ENCODE assay signal across 8 mouse cellular contexts in genomic region chr3:126598329-126598676, GRCm38 (mm10). TPM values are rescaled to one million over a fixed set of nuclear protein-coding genes. Genes with fewer than 3 reads are reported as not detected.
A peak's percentile ranks its signal among the peaks of the same experiment; 100 is the strongest.
DNase-seq lines count a peak whose midpoint lies in the region; ATAC-seq and TF ChIP-seq lines count a peak whose summit lies in the region.

No protein-coding gene starts in this region.

- H3K36me3 ChIP-seq in lung, postnatal 0 days (ENCODE audit: insufficient read depth, low read length), result no peaks in the 10 kb centered on the region; the same call in 1 of the 2 replicates
- H3K36me3 ChIP-seq in embryonic facial prominence, embryonic 13.5 days, result peaks cover 3% of the 10 kb centered on the region; the same call in 1 of the 2 replicates
- no peaks in the 10 kb centered on the region for H3K36me3 ChIP-seq in intestine, embryonic 16.5 days (ENCODE audit: control insufficient read depth, insufficient read depth, low read length)
- no peaks in the 10 kb centered on the region for H3K36me3 ChIP-seq in neural tube, embryonic 15.5 days

- H3K9ac ChIP-seq in lung, postnatal 0 days (replicated peaks; ENCODE audit: low read depth), result peak overlapping the region; percentile 78
- H3K9ac ChIP-seq in embryonic facial prominence, embryonic 13.5 days, result peak overlapping the region; percentile 89
- peak overlapping the region; percentile 92 for H3K9ac ChIP-seq in intestine, embryonic 16.5 days (ENCODE audit: low read depth, low read length)
- H3K9ac ChIP-seq in neural tube, embryonic 15.5 days (replicated peaks), result peak overlapping the region; percentile 81

- no peak overlapping the region for H3K27ac ChIP-seq in lung, postnatal 0 days (ENCODE audit: low read length)
- no peak overlapping the region for H3K27ac ChIP-seq in embryonic facial prominence, embryonic 13.5 days
- H3K27ac ChIP-seq in intestine, embryonic 16.5 days (ENCODE audit: low read length), result 0 out of 2 replicates have a peak overlapping the region, but pooled peaks have one; percentile 100
- peak overlapping the region; percentile 99 for H3K27ac ChIP-seq in neural tube, embryonic 15.5 days (replicated peaks)

- DNase-seq in lung, postnatal 0 days (ENCODE audit: low spot score), result peak; percentile 12
- no peak for DNase-seq in lung, postnatal 4 days
- no peak for DNase-seq in cerebellum, adult 11 months
- DNase-seq in layer of hippocampus, postnatal 14 days (ENCODE audit: low spot score in 2 of 2), result no peak
- no peak for DNase-seq in adrenal gland, postnatal 4 days (ENCODE audit: low spot score in 2 of 2)

- TF ChIP-seq EP300 in lung, postnatal 0 days (IDR thresholded peaks at IDR 0.05), result no peak

- H3K4me2 ChIP-seq in lung, postnatal 0 days (replicated peaks; ENCODE audit: low read depth, low read length), result peak overlapping the region; percentile 91
- H3K4me2 ChIP-seq in embryonic facial prominence, embryonic 13.5 days, result peak overlapping the region; percentile 89
- peak overlapping the region; percentile 86 for H3K4me2 ChIP-seq in intestine, embryonic 16.5 days (ENCODE audit: low read depth, low read length)
- H3K4me2 ChIP-seq in neural tube, embryonic 15.5 days, result peak overlapping the region; percentile 85

- TF ChIP-seq CTCF in lung, postnatal 0 days (IDR thresholded peaks at IDR 0.05), result no peak

- no peaks in the 10 kb centered on the region; the same call in 1 of the 2 replicates for H3K4me1 ChIP-seq in lung, postnatal 0 days (ENCODE audit: insufficient read depth, low read depth, low read length)
- peaks cover 2% of the 10 kb centered on the region; the same call in 1 of the 2 replicates for H3K4me1 ChIP-seq in embryonic facial prominence, embryonic 13.5 days
- H3K4me1 ChIP-seq in intestine, embryonic 16.5 days (ENCODE audit: control insufficient read depth, insufficient read depth, low read length), result peaks cover 6% of the 10 kb centered on the region
- peaks cover 19% of the 10 kb centered on the region for H3K4me1 ChIP-seq in neural tube, embryonic 15.5 days

- ATAC-seq in lung, postnatal 0 days, result no peak
- no peak for ATAC-seq in embryonic facial prominence, embryonic 13.5 days (ENCODE audit: insufficient number of reproducible peaks, insufficient read depth, low FRiP score, low TSS enrichment, low read depth)
- ATAC-seq in intestine, embryonic 16.5 days, result no peak
- ATAC-seq in neural tube, embryonic 15.5 days (ENCODE audit: low FRiP score), result no peak

- peak overlapping the region; percentile 84 for H3K4me3 ChIP-seq in lung, postnatal 0 days (ENCODE audit: low read depth, low read length)
- H3K4me3 ChIP-seq in embryonic facial prominence, embryonic 13.5 days, result peak overlapping the region; percentile 88
- H3K4me3 ChIP-seq in intestine, embryonic 16.5 days (ENCODE audit: low read length), result peak overlapping the region; percentile 83
- H3K4me3 ChIP-seq in neural tube, embryonic 15.5 days (replicated peaks), result peak overlapping the region; percentile 72

- WGBS in lung, postnatal 0 days, result 3% methylated on average over 5 of the region's 5 CpGs
- WGBS in embryonic facial prominence, embryonic 13.5 days, result 2% methylated on average over 5 of the region's 5 CpGs
- WGBS in intestine, embryonic 16.5 days, result 7% methylated on average over 5 of the region's 5 CpGs
- 3% methylated on average over 5 of the region's 5 CpGs for WGBS in neural tube, embryonic 15.5 days

- no peaks in the 10 kb centered on the region for H3K27me3 ChIP-seq in lung, postnatal 0 days (replicated peaks; ENCODE audit: insufficient read depth, low read length)
- no peaks in the 10 kb centered on the region for H3K27me3 ChIP-seq in embryonic facial prominence, embryonic 13.5 days
- H3K27me3 ChIP-seq in intestine, embryonic 16.5 days (replicated peaks; ENCODE audit: control insufficient read depth, insufficient read depth, low read length), result no peaks in the 10 kb centered on the region
- H3K27me3 ChIP-seq in neural tube, embryonic 15.5 days (replicated peaks), result no peaks in the 10 kb centered on the region

- H3K9me3 ChIP-seq in lung, postnatal 0 days (ENCODE audit: low read length), result no peaks in the 10 kb centered on the region
- H3K9me3 ChIP-seq in embryonic facial prominence, embryonic 13.5 days, result peaks cover 4% of the 10 kb centered on the region; the same call in 1 of the 2 replicates
- no peaks in the 10 kb centered on the region for H3K9me3 ChIP-seq in intestine, embryonic 16.5 days (ENCODE audit: control insufficient read depth, low read length)
- H3K9me3 ChIP-seq in neural tube, embryonic 15.5 days (replicated peaks), result no peaks in the 10 kb centered on the region

RNA-seq across cellular contexts. Expression of gene Camk2d, which starts 2.2 kb away (rescaled TPM):
- polyA plus RNA-seq in lung, postnatal 0 days (2015; fragmentation: Nextera tagmentation; extraction: Ambion mirVana), result 36.6 and 39.9 TPM in 2 replicates
- polyA plus RNA-seq in embryonic facial prominence, embryonic 13.5 days (2015; fragmentation: Nextera tagmentation; extraction: Ambion mirVana), result 20.6 and 24.3 TPM in 2 replicates
- 37.6 and 40.3 TPM in 2 replicates for polyA plus RNA-seq in intestine, embryonic 16.5 days (2015; fragmentation: Nextera tagmentation; extraction: Ambion mirVana)
- polyA plus RNA-seq in neural tube, embryonic 15.5 days (2015; fragmentation: Nextera tagmentation; extraction: Ambion mirVana), result 119 and 134 TPM in 2 replicates
- 10 to 100 TPM; 43.2 to 64.1 TPM for total RNA-seq in layer of hippocampus, postnatal 14 days (2021)
- 100 to 1,000 TPM in 1 of 2 experiments, 10 to 100 TPM in 1; 99.4 to 100 TPM for total RNA-seq in adrenal gland, postnatal 4 days (2021)

Comparison
In these comparisons a context has a peak if more than half of its experiments do, and no peak if none do; other contexts are left out.
1. H3K27ac ChIP-seq: peak in intestine, embryonic 16.5 days (single experiment) and neural tube, embryonic 15.5 days (single experiment); none in lung, postnatal 0 days (single experiment) and embryonic facial prominence, embryonic 13.5 days (single experiment).
2. Peak in every context shown above with its lines, with median percentiles within 50 percentile points of each other: H3K4me2 ChIP-seq, H3K4me3 ChIP-seq and H3K9ac ChIP-seq.